Mouse (Mus musculus) spleen, postnatal 10 days (tissue): ENCODE results near the gene Xxylt1.
"Not testable (repeated sequence)": the region's sequence is repeated elsewhere in the genome, so short reads cannot be mapped to it uniquely, and the experiment has no call there.

Experiments
- DNase-seq, 2 experiments: peaks; one replicate each; pipeline ENCODE4 v3.0.0; 2021 to 2022; ENCODE audit warnings: low spot score in 2 of 2

The Xxylt1 gene

DNA sequence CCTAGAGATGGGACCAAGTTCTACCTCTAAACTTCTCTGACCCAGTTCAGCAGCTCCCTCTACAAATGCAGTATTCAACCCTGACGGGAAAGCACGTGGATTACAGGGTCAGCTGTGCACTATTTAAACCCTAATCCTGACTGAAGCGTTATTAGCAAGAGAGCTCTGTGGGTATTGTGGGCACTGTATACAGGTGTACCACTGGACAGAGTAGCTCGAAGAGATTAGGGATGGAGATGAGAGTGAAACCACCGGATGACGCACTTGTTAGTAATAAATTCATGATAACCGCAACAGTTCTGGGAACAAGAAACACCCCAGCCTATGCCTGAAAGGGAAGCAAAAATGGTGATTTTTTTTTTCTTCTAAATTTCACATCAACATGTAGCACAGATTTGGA lies 57.0 kb downstream of the Xxylt1 start:
- no peak for DNase-seq

DNA sequence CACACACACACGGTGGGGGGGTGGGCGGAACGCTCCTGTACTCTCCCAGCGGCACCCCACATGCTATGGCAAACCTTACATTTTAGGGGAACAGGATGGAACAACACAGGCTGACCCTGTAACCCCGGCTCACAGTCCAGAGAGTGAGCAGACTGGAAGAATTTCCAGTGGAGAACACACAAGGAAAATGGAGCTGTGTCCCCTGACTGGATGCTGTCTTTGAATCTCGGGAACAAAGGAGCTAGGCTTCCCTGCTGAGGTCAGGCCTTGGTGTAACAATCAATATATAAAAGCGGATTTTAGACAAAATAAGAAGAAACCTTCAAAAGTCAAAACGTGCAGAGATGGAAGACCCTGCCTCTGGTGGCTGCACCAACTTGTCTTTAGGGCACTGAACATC lies 57.4 kb downstream of the Xxylt1 start:
- DNase-seq, result no peak

GRCm38 (mm10) chr16:31022287-31022686 lies 58.9 kb downstream of the Xxylt1 start:
- peak in 1 of 2 experiments; percentile 35 for DNase-seq

- no peak for DNase-seq
These were observed 61.7 kb downstream of the Xxylt1 start for GRCm38 (mm10) chr16:31019514-31019913.

DNA sequence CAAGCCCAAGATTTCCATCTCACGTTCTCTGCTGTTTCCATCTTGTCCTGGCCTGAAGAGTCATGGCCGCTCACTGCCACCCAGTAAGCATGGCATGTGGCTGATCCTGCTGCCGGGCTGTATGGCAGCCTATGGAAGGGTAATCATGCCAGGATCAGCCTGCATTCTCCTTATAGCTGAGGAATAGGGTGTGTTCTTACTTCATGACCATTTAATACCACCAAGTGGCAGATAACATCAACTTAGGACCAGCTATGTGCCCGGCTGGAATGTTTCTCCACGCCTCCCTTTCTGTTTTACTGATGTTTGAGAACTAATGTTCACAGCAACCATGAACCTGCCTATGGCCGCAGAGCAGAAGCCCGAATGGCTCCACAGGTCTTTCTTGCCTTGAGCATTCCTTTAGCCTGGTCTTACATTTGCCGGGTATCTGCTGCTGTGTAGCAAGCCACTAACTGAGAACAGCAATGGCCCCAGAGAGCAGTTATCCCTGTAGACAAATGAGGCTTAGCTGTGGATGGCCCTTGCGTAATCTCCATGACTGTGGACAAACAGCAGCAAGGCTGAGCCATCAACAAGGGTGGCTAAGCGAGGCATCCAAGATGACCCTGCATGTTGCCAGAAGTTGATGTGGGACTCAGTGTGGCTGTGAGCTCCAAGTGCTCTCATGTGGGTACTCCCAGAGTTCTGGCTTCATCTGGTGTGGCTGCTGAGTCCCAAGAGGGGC lies 63.4 kb downstream of the Xxylt1 start:
- no peak for DNase-seq

DNA sequence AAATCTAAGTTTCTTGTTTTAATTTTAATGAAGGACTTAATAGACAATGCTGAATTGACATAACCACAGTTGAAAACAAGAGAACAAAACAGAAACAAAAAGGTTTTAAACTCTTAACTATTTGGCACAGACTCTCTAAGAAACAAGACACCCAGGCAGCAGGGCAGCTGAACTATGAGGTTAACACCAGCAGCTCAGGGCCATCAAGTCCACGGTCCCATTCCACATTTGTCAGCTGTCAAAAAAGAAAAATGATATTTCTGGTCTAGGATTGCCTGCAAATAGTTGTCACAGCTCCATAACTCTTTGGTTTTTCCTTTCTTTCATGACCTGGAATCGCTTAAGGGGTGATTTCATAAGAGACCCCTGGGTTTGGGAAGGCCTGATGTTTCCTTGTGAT lies 64.6 kb downstream of the Xxylt1 start:
- DNase-seq, result no peak

GRCm38 (mm10) chr16:31016169-31016568 lies 65.1 kb downstream of the Xxylt1 start:
- peak; percentile 29 to 76 for DNase-seq

GRCm38 (mm10) chr16:31015271-31015670 lies 66.0 kb downstream of the Xxylt1 start:
- DNase-seq, result no peak

DNA sequence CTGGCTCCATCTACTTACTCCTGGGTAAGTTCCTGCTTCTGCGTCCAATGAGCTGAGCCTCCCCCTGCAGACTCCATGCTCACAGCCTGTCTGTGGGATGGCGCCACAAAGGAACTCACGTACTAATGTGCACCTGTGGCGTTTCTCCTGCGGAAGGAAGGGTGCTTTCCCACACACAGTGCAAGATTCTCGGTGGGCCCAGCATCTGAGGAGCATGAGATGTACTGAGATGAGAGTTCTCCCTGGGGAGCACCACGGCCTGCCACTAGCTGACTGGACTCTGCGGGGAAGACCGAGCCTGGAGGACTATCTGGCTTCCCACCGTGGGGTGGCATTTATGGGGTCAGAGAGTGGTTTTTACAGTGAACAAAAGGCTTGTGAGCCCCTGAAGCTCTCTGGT lies 69.0 kb downstream of the Xxylt1 start:
- DNase-seq, result no peak

GRCm38 (mm10) chr16:31010443-31010842 lies 70.8 kb downstream of the Xxylt1 start:
- DNase-seq, result no peak

- DNase-seq, result no peak
These were observed 72.9 kb downstream of the Xxylt1 start for GRCm38 (mm10) chr16:31008326-31008725.

GRCm38 (mm10) chr16:31007582-31007981 lies 73.7 kb downstream of the Xxylt1 start:
- DNase-seq, result no peak

- DNase-seq, result no peak
These were observed 75.5 kb downstream of the Xxylt1 start for GRCm38 (mm10) chr16:31005693-31006092.

GRCm38 (mm10) chr16:31004321-31004682 lies 76.9 kb downstream of the Xxylt1 start:
- no peak for DNase-seq

GRCm38 (mm10) chr16:31003592-31004320 lies 77.5 kb downstream of the Xxylt1 start:
- DNase-seq, result not testable (repeated sequence)

DNA sequence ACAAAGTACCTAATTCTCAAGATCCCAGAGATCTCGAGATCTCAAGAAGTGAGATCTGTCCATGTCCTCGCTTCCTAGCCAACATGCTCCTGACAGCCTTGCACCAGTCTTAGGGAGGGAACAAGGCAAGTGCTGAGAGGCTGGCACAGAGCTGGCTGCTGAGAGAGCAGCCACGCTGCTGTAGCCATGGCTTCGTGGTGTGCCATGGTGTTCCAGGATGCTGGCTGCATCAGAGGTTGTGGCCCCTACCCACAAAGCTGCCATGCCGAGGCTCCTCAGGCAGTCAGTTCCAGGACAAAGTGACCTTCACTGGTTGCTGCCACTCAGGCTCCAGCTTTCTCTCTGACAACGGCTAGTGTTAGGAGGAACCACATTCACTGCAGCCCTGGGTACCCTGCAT lies 78.3 kb downstream of the Xxylt1 start:
- DNase-seq, result no peak

DNA sequence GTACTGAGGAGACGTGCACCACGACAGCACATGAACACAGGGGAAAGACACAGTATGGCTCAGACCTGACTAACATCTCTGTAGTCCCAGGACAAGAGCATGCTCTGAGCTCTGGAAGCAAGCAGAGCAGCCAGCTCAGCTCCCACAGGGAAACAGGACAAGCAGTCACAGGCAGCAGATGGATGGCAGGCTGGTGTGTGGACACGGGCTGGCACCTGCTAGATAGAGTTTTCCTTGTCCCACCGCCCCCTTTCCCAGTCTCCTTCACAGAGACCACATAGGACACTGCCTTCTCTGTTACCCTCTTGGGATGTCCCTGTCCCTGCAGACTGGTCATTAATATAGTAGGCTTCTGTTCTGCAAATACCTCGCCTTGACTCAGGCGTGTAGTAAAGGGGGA lies 79.1 kb downstream of the Xxylt1 start:
- DNase-seq, result no peak

- DNase-seq, result no peak
These were observed 82.5 kb downstream of the Xxylt1 start for GRCm38 (mm10) chr16:30998711-30999110.

DNA sequence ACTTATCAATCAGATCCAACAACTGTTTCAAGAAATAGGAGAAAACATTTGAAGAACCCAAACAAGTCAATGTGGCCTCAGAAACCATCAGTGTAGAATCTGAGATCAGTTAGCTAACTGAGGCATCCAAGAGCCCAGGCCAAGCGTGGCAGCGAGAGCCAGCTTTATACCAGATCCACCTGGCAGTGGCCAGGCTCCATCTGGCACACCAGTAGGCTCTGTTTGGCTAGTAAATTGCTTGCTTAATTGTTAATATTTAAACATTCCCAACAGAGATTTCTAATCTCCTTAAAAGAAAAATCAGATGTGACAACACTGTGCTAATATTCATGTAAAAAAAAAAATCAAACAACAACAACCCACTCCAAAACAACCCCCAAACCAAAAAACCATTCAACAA lies 83.2 kb downstream of the Xxylt1 start:
- no peak for DNase-seq

- no peak for DNase-seq
These were observed 85.8 kb downstream of the Xxylt1 start for GRCm38 (mm10) chr16:30995446-30995845.

DNA sequence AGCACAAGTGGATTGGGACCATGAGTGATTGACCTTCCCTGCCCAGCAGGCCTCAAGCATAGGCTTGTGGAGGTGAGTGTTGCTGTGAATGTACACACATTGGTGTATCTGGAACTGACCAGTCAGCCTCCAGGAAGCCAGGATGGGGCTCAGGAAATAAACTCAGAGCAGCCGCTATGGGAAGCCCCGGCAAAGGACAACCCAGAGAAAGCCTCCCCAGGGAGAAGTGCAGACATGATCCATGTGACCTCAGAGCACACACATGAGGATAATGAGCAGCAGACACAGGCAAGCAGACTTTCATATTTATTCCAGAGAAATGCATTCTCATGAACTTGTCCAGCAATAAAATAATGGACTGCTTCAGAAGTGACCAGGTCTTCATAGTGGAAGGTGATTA lies 86.4 kb downstream of the Xxylt1 start:
- DNase-seq, result no peak

DNA sequence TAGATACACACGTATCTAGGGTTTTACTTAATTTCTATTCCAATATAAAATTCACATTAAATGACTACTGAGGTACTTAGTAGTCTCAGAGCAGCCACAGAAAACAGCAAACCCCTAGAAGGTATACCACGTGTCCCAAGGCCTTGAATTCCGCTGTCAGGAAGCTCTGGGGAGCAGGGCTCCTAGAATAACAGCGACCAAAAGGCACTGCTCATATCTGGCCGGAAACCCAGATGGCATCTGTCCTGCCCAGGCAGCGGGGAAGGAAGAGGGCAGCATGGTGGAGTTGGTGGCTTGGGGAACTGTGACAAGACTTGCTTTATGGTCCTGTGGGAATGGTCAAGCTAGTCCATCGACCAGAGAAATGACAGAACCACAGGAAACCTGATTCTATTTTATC lies 86.9 kb downstream of the Xxylt1 start:
- DNase-seq, result no peak

GRCm38 (mm10) chr16:30992568-30992967 lies 88.7 kb downstream of the Xxylt1 start:
- no peak for DNase-seq
